Mouse (Mus musculus) hindlimb bud, embryonic 11.5 days (tissue): ENCODE results near the gene B3gnt2.
"Not testable (repeated sequence)": the region's sequence is repeated elsewhere in the genome, so short reads cannot be mapped to it uniquely, and the experiment has no call there.

ENCODE experiments used
- DNase-seq: peaks from one replicate; pipeline ENCODE4 v3.0.0-alpha.2; 2012; ENCODE audit warnings: low read depth, low spot score; ENCODE audit errors: extremely low spot score

Gene B3gnt2

GRCm38 (mm10) chr11:22736521-22737225 is 124.1 kb downstream of the B3gnt2 start:
- no peak for DNase-seq

- not testable (repeated sequence) for DNase-seq
Observed at GRCm38 (mm10) chr11:22735128-22735527, 125.6 kb downstream of the B3gnt2 start.

GRCm38 (mm10) chr11:22733936-22734335 is 126.8 kb downstream of the B3gnt2 start:
- DNase-seq: no peak

- no peak for DNase-seq
Observed at GRCm38 (mm10) chr11:22732907-22733306, 127.9 kb downstream of the B3gnt2 start.

- DNase-seq: no peak
Observed at GRCm38 (mm10) chr11:22723096-22723495, 137.7 kb downstream of the B3gnt2 start.

- no peak for DNase-seq
Observed at GRCm38 (mm10) chr11:22720096-22720495, 140.7 kb downstream of the B3gnt2 start.

GRCm38 (mm10) chr11:22719570-22719969 is 141.2 kb downstream of the B3gnt2 start:
- no peak for DNase-seq

GRCm38 (mm10) chr11:22718036-22718435 is 142.7 kb downstream of the B3gnt2 start:
- DNase-seq: no peak

- DNase-seq: no peak
Observed at GRCm38 (mm10) chr11:22711327-22711726, 149.4 kb downstream of the B3gnt2 start.

GRCm38 (mm10) chr11:22710596-22710995 is 150.2 kb downstream of the B3gnt2 start:
- DNase-seq: no peak
